26 mouse cellular contexts compared by ENCODE assay signal in the genomic region with DNA sequence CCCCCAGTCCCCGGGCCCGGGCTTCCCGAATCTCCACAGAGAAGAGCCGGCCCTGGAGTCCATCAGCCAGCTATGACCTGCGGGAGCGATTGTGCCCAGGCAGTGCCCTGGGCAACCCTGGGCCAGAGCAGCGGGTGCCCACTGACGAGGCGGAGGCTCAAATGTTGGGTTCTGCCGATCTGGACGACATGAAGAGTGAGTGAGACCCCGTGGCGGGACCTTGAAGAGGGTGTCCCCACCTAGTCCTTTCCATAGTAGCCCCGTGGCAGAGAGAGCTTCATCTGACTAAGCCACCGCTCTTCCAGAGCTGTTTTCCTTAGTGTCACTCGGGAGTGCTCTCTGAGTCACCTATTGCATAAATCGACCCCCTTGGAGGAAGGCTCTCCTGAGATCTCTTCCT. TPM values are rescaled to one million over a fixed set of nuclear protein-coding genes. Genes with fewer than 3 reads are reported as not detected.
DNase-seq lines count a peak whose midpoint lies in the region; ATAC-seq lines count a peak whose summit lies in the region.
"Had no signal": no experiment of that assay in that cellular context is flagged by ENCODE, and none has a peak within 500 bp of the region (broad histone marks: within the 10 kb centered on the region; RNA-seq: fewer than 3 reads in every experiment).

No protein-coding gene starts in this region.

- H3K4me3 ChIP-seq in embryonic facial prominence, embryonic 13.5 days = no peak overlapping the region
- no peak overlapping the region for H3K4me3 ChIP-seq in embryonic facial prominence, embryonic 10.5 days
- no peak overlapping the region for H3K4me3 ChIP-seq in heart, embryonic 15.5 days
- H3K4me3 ChIP-seq: forebrain, embryonic 10.5 days; midbrain, embryonic 10.5 days; neural tube, embryonic 13.5 days had no signal

- H3K4me2 ChIP-seq in embryonic facial prominence, embryonic 13.5 days = no peak overlapping the region
- H3K4me2 ChIP-seq in heart, embryonic 15.5 days = peak overlapping the region; percentile 30
- H3K4me2 ChIP-seq: hindbrain, embryonic 14.5 days; neural tube, embryonic 13.5 days had no signal

- H3K9ac ChIP-seq in embryonic facial prominence, embryonic 13.5 days = no peak overlapping the region
- H3K9ac ChIP-seq in heart, embryonic 15.5 days = no peak overlapping the region
- H3K9ac ChIP-seq: hindbrain, embryonic 14.5 days; neural tube, embryonic 13.5 days had no signal

- WGBS in embryonic facial prominence, embryonic 13.5 days = 90% methylated on average over 17 of the region's 17 CpGs
- WGBS in embryonic facial prominence, embryonic 10.5 days = 90% methylated on average over 17 of the region's 17 CpGs
- WGBS in heart, embryonic 15.5 days = 80% methylated on average over 17 of the region's 17 CpGs

- no peak for DNase-seq in embryonic facial prominence, embryonic 10.5 days (ENCODE audit: low spot score)
- no peak for DNase-seq in heart, postnatal 36 days
- peak; percentile 40 for DNase-seq in testis, postnatal 10 days (ENCODE audit: low spot score)
- no peak for DNase-seq in testis, postnatal 14 days (ENCODE audit: low spot score)
- no peak for DNase-seq in B cell, adult 2 months
- DNase-seq: cerebellum, adult 8-10 months; gastrocnemius, postnatal 25 days; kidney, adult 8-10 months; kidney, postnatal 10 days; liver; retina, postnatal 1 day; right cerebral cortex, postnatal 25 days; spleen, adult 18-20 months; thymus, postnatal 14 days had no signal

- H3K9me3 ChIP-seq in embryonic facial prominence, embryonic 13.5 days = no peaks in the 10 kb centered on the region
- H3K9me3 ChIP-seq in embryonic facial prominence, embryonic 10.5 days = no peaks in the 10 kb centered on the region
- no peaks in the 10 kb centered on the region for H3K9me3 ChIP-seq in heart, embryonic 15.5 days (replicated peaks)
- H3K9me3 ChIP-seq: forebrain, embryonic 10.5 days; limb, embryonic 10.5 days; midbrain, embryonic 10.5 days; neural tube, embryonic 13.5 days had no signal

- ATAC-seq in embryonic facial prominence, embryonic 13.5 days (ENCODE audit: insufficient number of reproducible peaks, insufficient read depth, low FRiP score, low TSS enrichment, low read depth) = no peak
- ATAC-seq in heart, embryonic 15.5 days (replicated peaks; ENCODE audit: insufficient number of reproducible peaks, insufficient read depth, low FRiP score, low read depth) = no peak
- ATAC-seq: forebrain, embryonic 16.5 days; inflammation-experienced regulatory T-cells, adult 6 months; lung, postnatal 0 days; midbrain, embryonic 16.5 days had no signal

- H3K27me3 ChIP-seq in embryonic facial prominence, embryonic 13.5 days = no peaks in the 10 kb centered on the region
- peaks cover 27% of the 10 kb centered on the region for H3K27me3 ChIP-seq in embryonic facial prominence, embryonic 10.5 days (replicated peaks; ENCODE audit: low read depth, poor library complexity, severe bottlenecking)
- peaks cover 2% of the 10 kb centered on the region; the same call in 1 of the 2 replicates for H3K27me3 ChIP-seq in heart, embryonic 15.5 days
- H3K27me3 ChIP-seq: neural tube, embryonic 13.5 days had no signal

- intact Hi-C loops in heart, postnatal 36 days (cut with DNase I) = loop anchor here (2.0 kb wide), 1 partner anchor 42 kb away; a partner anchor contains a TSS

- peak overlapping the region; percentile 4; the same call in 1 of the 2 replicates for H3K27ac ChIP-seq in embryonic facial prominence, embryonic 13.5 days
- no peak overlapping the region for H3K27ac ChIP-seq in embryonic facial prominence, embryonic 10.5 days (replicated peaks)
- H3K27ac ChIP-seq in heart, embryonic 15.5 days = peak overlapping the region; percentile 72
- H3K27ac ChIP-seq: forebrain, embryonic 10.5 days; hindbrain, embryonic 14.5 days; limb, embryonic 10.5 days; midbrain, embryonic 10.5 days; neural tube, embryonic 13.5 days had no signal

- peaks cover 57% of the 10 kb centered on the region for H3K36me3 ChIP-seq in embryonic facial prominence, embryonic 13.5 days
- H3K36me3 ChIP-seq in embryonic facial prominence, embryonic 10.5 days (replicated peaks) = peaks cover 61% of the 10 kb centered on the region
- peaks cover 31% of the 10 kb centered on the region for H3K36me3 ChIP-seq in heart, embryonic 15.5 days

- H3K4me1 ChIP-seq in embryonic facial prominence, embryonic 13.5 days = peaks cover 15% of the 10 kb centered on the region
- peaks cover 22% of the 10 kb centered on the region for H3K4me1 ChIP-seq in embryonic facial prominence, embryonic 10.5 days
- peaks cover 50% of the 10 kb centered on the region for H3K4me1 ChIP-seq in heart, embryonic 15.5 days (replicated peaks)

RNA-seq across cellular contexts. Expression of a gene that starts 2.8 kb away (rescaled TPM):
- 27.0 and 37.1 TPM in 2 replicates for polyA plus RNA-seq in embryonic facial prominence, embryonic 13.5 days (2015; fragmentation: Nextera tagmentation; extraction: Ambion mirVana)
- polyA plus RNA-seq in embryonic facial prominence, embryonic 10.5 days (2016; fragmentation: Nextera tagmentation; extraction: Ambion mirVana) = 15.7 and 18.0 TPM in 2 replicates
- polyA plus RNA-seq in heart, embryonic 15.5 days (2015; fragmentation: Nextera tagmentation; extraction: Ambion mirVana) = 28.9 and 33.4 TPM in 2 replicates
- total RNA-seq in heart, postnatal 36 days (2021) = 100 to 1,000 TPM; 233 to 249 TPM

RNA-seq across cellular contexts. Expression of a gene that starts 27.5 kb away (rescaled TPM):
- 22.0 and 22.5 TPM in 2 replicates for polyA plus RNA-seq in embryonic facial prominence, embryonic 13.5 days (2015; fragmentation: Nextera tagmentation; extraction: Ambion mirVana)
- 31.7 and 33.4 TPM in 2 replicates for polyA plus RNA-seq in embryonic facial prominence, embryonic 10.5 days (2016; fragmentation: Nextera tagmentation; extraction: Ambion mirVana)
- 10.4 and 15.8 TPM in 2 replicates for polyA plus RNA-seq in heart, embryonic 15.5 days (2015; fragmentation: Nextera tagmentation; extraction: Ambion mirVana)
- 10 to 100 TPM in 1 of 2 experiments, 1 to 10 TPM in 1; 9.2 to 14.1 TPM for total RNA-seq in heart, postnatal 36 days (2021)

RNA-seq across cellular contexts. Expression of a gene that starts 42.0 kb away (rescaled TPM):
- 12.3 and 13.2 TPM in 2 replicates for polyA plus RNA-seq in embryonic facial prominence, embryonic 13.5 days (2015; fragmentation: Nextera tagmentation; extraction: Ambion mirVana)
- 2.3 and 3.1 TPM in 2 replicates for polyA plus RNA-seq in embryonic facial prominence, embryonic 10.5 days (2016; fragmentation: Nextera tagmentation; extraction: Ambion mirVana)
- 4.1 and 5.9 TPM in 2 replicates for polyA plus RNA-seq in heart, embryonic 15.5 days (2015; fragmentation: Nextera tagmentation; extraction: Ambion mirVana)
- 1 to 10 TPM; 3.6 TPM for total RNA-seq in heart, postnatal 36 days (2021)
- total RNA-seq: common myeloid progenitor, adult 5-6 weeks had no signal
- polyA plus RNA-seq: inflammation-experienced regulatory T-cells, adult 6 months had no signal

RNA-seq across cellular contexts. Expression of a gene that starts 42.6 kb away (rescaled TPM):
- polyA plus RNA-seq in embryonic facial prominence, embryonic 13.5 days (2015; fragmentation: Nextera tagmentation; extraction: Ambion mirVana) = 62.3 and 67.1 TPM in 2 replicates
- polyA plus RNA-seq in embryonic facial prominence, embryonic 10.5 days (2016; fragmentation: Nextera tagmentation; extraction: Ambion mirVana) = 57.9 and 63.0 TPM in 2 replicates
- 95.1 and 122 TPM in 2 replicates for polyA plus RNA-seq in heart, embryonic 15.5 days (2015; fragmentation: Nextera tagmentation; extraction: Ambion mirVana)
- 100 to 1,000 TPM; 130 to 136 TPM for total RNA-seq in heart, postnatal 36 days (2021)
- polyA plus RNA-seq: inflammation-experienced regulatory T-cells, adult 6 months had no signal
